Mouse (Mus musculus) kidney, embryonic 14.5 days (tissue): Measurements from ENCODE around the gene Mrpl14. TPM values are rescaled to one million over a fixed set of nuclear protein-coding genes. Genes with fewer than 3 reads are reported as not detected.

Experiments
- ATAC-seq: fragments of 200-750 bp; cut with Nextera tagmentation; 2 replicates; pipeline ENCODE4 v1.8.0; 2017; ENCODE audit warnings: moderate number of reproducible peaks, mild to moderate bottlenecking, moderate TSS enrichment, moderate library complexity; ENCODE audit not compliant: low FRiP score, low TSS enrichment
- H3K27ac ChIP-seq: fragments of 300-500 bp; sonication (generic); 2 replicates; pipeline ENCODE4 v1.5.1; 2014; ENCODE audit warnings: low read depth, mild to moderate bottlenecking, low read length, moderate library complexity, mixed read lengths
- H3K27me3 ChIP-seq: fragments of 300-500 bp; sonication (generic); 2 replicates; pipeline ENCODE4 v1.6.1; 2014; ENCODE audit warnings: mild to moderate bottlenecking, low read length; ENCODE audit not compliant: control insufficient read depth, insufficient read depth
- H3K36me3 ChIP-seq: fragments of 300-500 bp; sonication (generic); 2 replicates; pipeline ENCODE4 v1.6.1; 2014; ENCODE audit warnings: low read length, mixed read lengths; ENCODE audit not compliant: control insufficient read depth, insufficient read depth
- H3K4me1 ChIP-seq: fragments of 300-500 bp; sonication (generic); 2 replicates; pipeline ENCODE4 v1.6.1; 2014; ENCODE audit warnings: low read length, mixed read lengths; ENCODE audit not compliant: control insufficient read depth, insufficient read depth
- H3K4me2 ChIP-seq: fragments of 300-500 bp; sonication (generic); replicated peaks from 2 replicates; pipeline ENCODE4 v1.6.1; 2014; ENCODE audit warnings: low read depth, mild to moderate bottlenecking, low read length
- H3K4me3 ChIP-seq: fragments of 300-500 bp; sonication (generic); 2 replicates; pipeline ENCODE4 v1.5.1; 2014; ENCODE audit warnings: mild to moderate bottlenecking, low read length
- H3K9ac ChIP-seq: fragments of 300-500 bp; sonication (generic); 2 replicates; pipeline ENCODE4 v1.6.1; 2014; ENCODE audit warnings: low read depth, mild to moderate bottlenecking, low read length, moderate library complexity
- H3K9me3 ChIP-seq: fragments of 300-500 bp; sonication (generic); 2 replicates; pipeline ENCODE4 v1.6.1; 2016; ENCODE audit warnings: low read length; ENCODE audit not compliant: control insufficient read depth
- WGBS: fragments of 180-500 bp; shearing (Covaris S2); extraction: QIAGEN DNeasy Blood & Tissue Kit; methylation state at CpG from one replicate; pipeline ENCODE4 v1.1.7; 2014; 5-methylcytosine and 5-hydroxymethylcytosine counted together
- polyA plus RNA-seq: library from polyadenylated mRNA; unstranded; fragments of >200 nt; fragmentation: Nextera tagmentation; extraction: Ambion mirVana; gene quantifications from 2 replicates; pipeline ENCODE4 v1.2.1, GENCODE M21; 2014

Mrpl14 gene
- polyA plus RNA-seq, 1 experiment from 2014 or later: 154 TPM

DNA sequence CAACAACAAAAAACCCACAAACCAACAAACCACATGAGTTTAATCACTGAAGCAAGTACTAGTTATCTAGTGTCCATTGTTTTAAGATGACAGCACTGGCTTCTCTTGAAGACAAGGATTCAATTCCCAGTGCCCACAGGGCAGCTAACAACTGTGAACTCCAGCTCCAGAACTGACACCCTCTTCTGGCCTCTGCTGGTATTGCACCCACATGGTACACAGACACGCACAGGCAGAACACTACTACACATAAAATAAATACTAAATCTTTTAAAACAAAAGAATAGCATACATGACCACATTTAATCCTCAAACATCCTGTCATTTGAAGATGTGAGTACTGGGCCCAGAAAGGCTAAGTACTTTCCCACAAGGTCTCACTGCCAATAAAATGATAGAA lies 4.5 kb upstream of the Mrpl14 start:
- ATAC-seq: no peak
- H3K27me3 ChIP-seq: no peaks in the 10 kb centered on the region
- H3K9ac ChIP-seq: no peak overlapping the region
- 100% methylated on average over 1 of the region's 1 CpGs for WGBS
- H3K9me3 ChIP-seq: peaks cover 3% of the 10 kb centered on the region; the same call in 1 of the 2 replicates
- H3K4me3 ChIP-seq: no peak overlapping the region
- no peak overlapping the region for H3K4me2 ChIP-seq
- H3K27ac ChIP-seq: no peak overlapping the region
- peaks cover 16% of the 10 kb centered on the region; the same call in 1 of the 2 replicates for H3K36me3 ChIP-seq
- H3K4me1 ChIP-seq: peaks cover 8% of the 10 kb centered on the region; the same call in 1 of the 2 replicates

DNA sequence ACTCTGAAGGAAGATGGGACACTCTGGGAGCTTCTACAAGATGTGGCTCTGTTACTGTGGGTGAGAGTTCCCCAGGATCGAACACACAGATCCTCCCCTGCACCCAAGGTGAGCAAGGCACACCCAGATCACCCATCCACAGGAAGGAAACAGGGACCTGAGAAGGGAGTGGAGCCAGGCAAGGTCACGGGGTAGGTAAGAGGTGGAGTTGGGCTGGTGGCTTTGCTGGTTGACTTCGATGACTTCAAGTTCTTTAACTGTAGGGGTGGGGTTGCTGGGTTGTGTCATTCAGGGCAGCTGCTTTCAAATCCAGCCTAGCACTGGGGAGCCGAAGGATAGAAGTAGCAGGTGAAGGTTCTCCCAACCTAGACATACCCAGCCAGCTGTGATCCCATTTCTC lies 3.3 kb upstream of the Mrpl14 start:
- no peak for ATAC-seq
- Histone ChIP-seq H3K4me2 (no peak overlapping the region), H3K27me3 (no peaks in the 10 kb centered on the region), H3K9ac (no peak overlapping the region), H3K4me1 (peaks cover 18% of the 10 kb centered on the region), H3K27ac (no peak overlapping the region), H3K36me3 (peaks cover 8% of the 10 kb centered on the region; the same call in 1 of the 2 replicates), H3K9me3 (peaks cover 3% of the 10 kb centered on the region; the same call in 1 of the 2 replicates), H3K4me3 (no peak overlapping the region)
- 92% methylated on average over 4 of the region's 4 CpGs for WGBS

DNA sequence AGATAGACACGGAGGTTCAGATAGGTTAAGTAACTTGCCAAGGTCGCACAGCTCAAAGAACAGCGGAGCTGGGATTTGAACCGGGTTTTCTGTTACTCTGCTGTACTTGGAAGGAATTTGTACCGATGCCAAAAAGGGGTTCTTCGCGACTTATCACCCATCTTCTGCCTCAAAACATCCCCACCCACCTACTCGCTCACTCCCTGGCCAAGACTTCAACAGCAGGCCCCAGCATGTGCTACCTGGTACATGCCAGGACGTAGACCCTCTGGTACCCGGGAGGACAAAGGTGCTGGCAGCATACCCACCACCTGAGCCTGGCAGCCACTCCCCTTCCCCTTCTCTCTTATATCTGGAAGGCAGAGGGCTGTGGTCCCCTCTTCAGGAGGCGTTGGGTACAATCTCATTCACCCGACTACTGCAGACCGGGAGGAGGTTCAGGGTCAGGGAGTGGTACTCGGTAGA lies 1.4 kb upstream of the Mrpl14 start:
- WGBS: 29% methylated on average over 14 of the region's 14 CpGs
- peak overlapping the region; percentile 89 for H3K4me3 ChIP-seq
- H3K4me2 ChIP-seq: peak overlapping the region; percentile 88
- peak; percentile 6; the same call in 1 of the 2 replicates for ATAC-seq
- H3K4me1 ChIP-seq: peaks cover 18% of the 10 kb centered on the region
- no peaks in the 10 kb centered on the region for H3K27me3 ChIP-seq
- H3K9me3 ChIP-seq: peaks cover 3% of the 10 kb centered on the region; the same call in 1 of the 2 replicates
- H3K27ac ChIP-seq: peak overlapping the region; percentile 73; the same call in 1 of the 2 replicates
- peak overlapping the region; percentile 85 for H3K9ac ChIP-seq
- H3K36me3 ChIP-seq: no peaks in the 10 kb centered on the region

DNA sequence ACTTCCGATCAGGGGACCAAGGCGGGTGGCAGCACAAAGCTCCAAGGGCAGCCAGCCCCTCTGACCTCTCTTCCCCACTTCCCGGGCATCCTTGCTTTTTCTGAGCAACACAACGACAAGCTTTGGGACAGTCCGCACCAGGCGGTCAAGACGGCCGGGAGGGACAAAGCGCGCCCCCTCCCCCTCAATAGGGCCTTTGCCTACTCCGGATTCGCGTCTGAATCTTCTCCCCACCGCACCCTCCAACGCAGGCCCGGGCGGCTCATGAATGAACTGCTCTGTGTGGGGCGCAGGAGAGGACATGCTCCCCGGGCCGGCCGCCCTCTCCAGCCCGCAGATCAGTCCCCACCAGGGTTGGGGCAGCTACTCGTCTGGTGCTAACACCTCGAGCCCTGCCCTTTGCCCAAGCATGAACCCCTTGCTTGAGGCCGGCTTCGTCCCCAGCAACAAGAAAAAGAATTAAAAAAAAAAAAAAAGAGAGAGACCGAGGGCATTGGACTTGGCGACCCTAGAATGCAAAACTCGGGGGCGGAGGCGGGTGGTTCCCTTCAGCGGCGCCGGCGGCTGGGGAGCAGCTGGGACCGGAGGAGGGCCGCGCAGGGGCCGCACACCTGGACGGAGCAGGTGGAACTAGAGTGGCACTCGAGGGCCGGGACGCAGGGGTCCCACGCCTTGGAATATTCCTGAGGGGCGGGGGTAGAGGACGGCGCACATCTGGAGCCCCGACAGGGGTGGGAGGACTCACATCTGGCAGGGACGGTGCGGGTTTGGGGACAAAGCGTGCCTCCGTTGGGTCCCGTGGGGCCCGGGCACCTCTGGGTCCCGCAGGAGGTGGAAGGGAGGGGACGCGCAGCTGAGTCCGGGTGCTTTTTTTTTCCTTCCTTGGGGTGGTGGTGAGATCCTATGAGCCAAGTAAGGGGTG lies 690 bp upstream of the Mrpl14 start:
- Histone ChIP-seq H3K4me2 (peak overlapping the region; percentile 88), H3K4me3 (peak overlapping the region; percentile 89), H3K9me3 (peaks cover 3% of the 10 kb centered on the region; the same call in 1 of the 2 replicates), H3K36me3 (no peaks in the 10 kb centered on the region), H3K4me1 (peaks cover 18% of the 10 kb centered on the region), H3K9ac (peak overlapping the region; percentile 85), H3K27ac (peak overlapping the region; percentile 73), H3K27me3 (no peaks in the 10 kb centered on the region)
- peak; percentile 60 for ATAC-seq
- whole genome bisulfite sequencing: under 1% methylated on average over 55 of the region's 58 CpGs

DNA sequence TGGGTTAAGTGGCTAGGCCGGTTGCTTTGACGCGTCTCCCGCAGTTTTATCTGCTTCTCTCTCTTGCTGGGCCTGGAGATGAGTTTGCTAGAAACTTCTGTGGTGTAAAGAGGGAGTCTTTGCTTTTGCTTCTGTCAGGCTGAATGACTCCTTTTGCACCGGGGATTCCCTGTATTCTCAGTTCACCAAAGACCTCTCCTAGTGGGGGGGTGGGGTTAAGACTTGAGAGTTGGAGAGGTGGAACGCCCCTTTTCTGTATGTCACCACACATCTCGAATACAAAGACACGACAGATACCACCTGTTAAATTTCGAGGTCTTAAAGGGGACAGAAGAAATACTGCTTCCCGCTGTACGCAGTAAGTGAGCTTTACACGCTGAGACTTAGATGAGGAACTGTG lies 594 bp downstream of the Mrpl14 start, which contains the start of gene Tmem63b:
Gene Tmem63b (minus strand): TSS at position 190 of the 400 bp plus-strand sequence.
- WGBS: 3% methylated on average over 12 of the region's 12 CpGs
- ATAC-seq: 0 out of 2 replicates have a peak, but pooled peaks have one; percentile 5
- H3K27ac ChIP-seq: peak within 1 kb of the TSS; percentile 85

DNA sequence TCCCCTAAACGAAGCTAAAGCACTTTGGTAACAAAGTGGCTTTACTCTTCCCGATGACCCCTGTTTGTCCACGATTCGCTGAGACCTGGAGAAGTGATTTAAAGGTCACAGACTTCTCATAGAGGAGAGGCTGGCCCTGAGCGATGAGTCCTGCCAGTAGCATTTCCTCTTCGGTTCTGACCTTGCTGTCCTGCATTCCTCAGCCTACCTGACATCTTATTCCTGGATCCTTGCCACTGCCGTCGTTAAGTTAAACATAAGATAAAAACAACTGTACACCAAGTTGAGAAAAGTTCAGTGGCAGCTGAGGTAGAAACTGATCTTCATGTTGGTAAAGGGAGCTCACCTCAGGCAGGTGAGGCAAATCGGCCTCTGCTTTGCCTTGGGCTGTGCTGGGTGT lies 3.0 kb downstream of the Mrpl14 start:
- Histone ChIP-seq H3K27ac (no peak overlapping the region), H3K36me3 (no peaks in the 10 kb centered on the region), H3K9me3 (no peaks in the 10 kb centered on the region), H3K27me3 (no peaks in the 10 kb centered on the region), H3K4me2 (no peak overlapping the region), H3K4me1 (peaks cover 12% of the 10 kb centered on the region), H3K4me3 (no peak overlapping the region), H3K9ac (no peak overlapping the region)
- ATAC-seq: no peak
- WGBS: 78% methylated on average over 9 of the region's 9 CpGs

More for the DNA sequence above, 594 bp downstream of the Mrpl14 start, which contains the start of gene Tmem63b:
- H3K9ac ChIP-seq: peak within 1 kb of the TSS; percentile 85
- H3K4me1 ChIP-seq: peaks cover 12% of the 10 kb centered on the region
- H3K27me3 ChIP-seq: no peaks in the 10 kb centered on the region
- peak within 1 kb of the TSS; percentile 88 for H3K4me2 ChIP-seq
- H3K9me3 ChIP-seq: peaks cover 1% of the 10 kb centered on the region; the same call in 1 of the 2 replicates
- no peaks in the 10 kb centered on the region for H3K36me3 ChIP-seq
- peak within 1 kb of the TSS; percentile 89 for H3K4me3 ChIP-seq

DNA sequence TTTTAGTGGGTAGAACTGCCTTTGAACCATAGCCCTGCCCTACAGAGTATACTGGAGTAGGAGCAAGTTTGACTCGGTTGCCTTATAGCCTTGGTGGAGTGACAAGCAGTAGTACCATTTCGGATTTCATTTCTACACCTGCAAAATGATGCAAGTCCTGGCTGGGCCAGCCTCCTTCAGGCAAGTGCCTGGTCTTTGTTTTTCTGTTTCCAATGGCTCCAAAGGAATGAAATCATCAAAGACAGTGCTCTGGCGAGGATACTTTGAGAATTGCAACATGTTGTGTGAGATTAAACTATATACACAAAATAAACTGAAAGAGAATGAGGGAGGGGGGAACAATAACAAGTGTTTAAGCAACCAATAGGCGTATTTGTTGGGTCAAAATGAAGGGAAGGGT lies 3.9 kb downstream of the Mrpl14 start:
- no peaks in the 10 kb centered on the region for H3K27me3 ChIP-seq
- no peak for ATAC-seq
- H3K36me3 ChIP-seq: no peaks in the 10 kb centered on the region
- no peak overlapping the region for H3K4me2 ChIP-seq
- 84% methylated on average over 4 of the region's 4 CpGs for WGBS
- H3K4me1 ChIP-seq: peaks cover 12% of the 10 kb centered on the region
- H3K9me3 ChIP-seq: no peaks in the 10 kb centered on the region
- H3K9ac ChIP-seq: no peak overlapping the region
- no peak overlapping the region for H3K27ac ChIP-seq
- H3K4me3 ChIP-seq: no peak overlapping the region

DNA sequence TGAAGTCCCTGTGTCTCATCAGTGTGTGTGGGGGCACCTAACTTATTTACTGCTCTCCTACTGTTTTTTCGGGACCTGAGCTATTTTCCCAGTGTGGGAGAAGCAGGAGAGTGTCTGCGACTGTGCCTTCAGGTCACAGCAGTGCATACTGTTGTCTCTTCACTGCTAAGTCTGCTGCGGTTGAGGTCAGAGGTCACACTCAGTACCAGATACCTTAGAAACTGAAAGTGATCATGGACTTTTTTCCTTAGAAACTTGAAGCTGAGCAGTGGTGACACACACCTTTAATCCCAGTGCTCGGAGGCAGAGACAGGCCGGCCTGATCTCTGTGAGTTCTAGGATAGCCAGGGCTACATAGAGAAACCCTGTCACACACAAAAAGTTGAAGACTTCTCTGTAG lies 6.0 kb downstream of the Mrpl14 start:
- 71% methylated on average over 5 of the region's 5 CpGs for WGBS
- no peak for ATAC-seq
- Histone ChIP-seq H3K9me3 (no peaks in the 10 kb centered on the region), H3K4me3 (no peak overlapping the region), H3K9ac (no peak overlapping the region), H3K27me3 (no peaks in the 10 kb centered on the region), H3K4me1 (peaks cover 14% of the 10 kb centered on the region), H3K36me3 (peaks cover 7% of the 10 kb centered on the region; the same call in 1 of the 2 replicates), H3K4me2 (no peak overlapping the region), H3K27ac (no peak overlapping the region)
